Mouse (Mus musculus) CD4-positive, CD25-positive, alpha-beta regulatory T cell, adult 4 months (primary cell): Measurements from ENCODE around the gene Cmip. TPM values are rescaled to one million over a fixed set of nuclear protein-coding genes. Genes with fewer than 3 reads are reported as not detected.

Experiments
- ATAC-seq: one replicate; pipeline ENCODE4 v1.8.0; 2017
- polyA plus RNA-seq, 2 experiments: library from polyadenylated mRNA; unstranded; fragments of 100-300 nt; shearing (Covaris generic); gene quantifications; one replicate each; pipeline ENCODE4 v1.2.1; 2017

The Cmip gene
- polyA plus RNA-seq, 2 experiments from 2014 or later, result 28.6 to 31.0 TPM

DNA sequence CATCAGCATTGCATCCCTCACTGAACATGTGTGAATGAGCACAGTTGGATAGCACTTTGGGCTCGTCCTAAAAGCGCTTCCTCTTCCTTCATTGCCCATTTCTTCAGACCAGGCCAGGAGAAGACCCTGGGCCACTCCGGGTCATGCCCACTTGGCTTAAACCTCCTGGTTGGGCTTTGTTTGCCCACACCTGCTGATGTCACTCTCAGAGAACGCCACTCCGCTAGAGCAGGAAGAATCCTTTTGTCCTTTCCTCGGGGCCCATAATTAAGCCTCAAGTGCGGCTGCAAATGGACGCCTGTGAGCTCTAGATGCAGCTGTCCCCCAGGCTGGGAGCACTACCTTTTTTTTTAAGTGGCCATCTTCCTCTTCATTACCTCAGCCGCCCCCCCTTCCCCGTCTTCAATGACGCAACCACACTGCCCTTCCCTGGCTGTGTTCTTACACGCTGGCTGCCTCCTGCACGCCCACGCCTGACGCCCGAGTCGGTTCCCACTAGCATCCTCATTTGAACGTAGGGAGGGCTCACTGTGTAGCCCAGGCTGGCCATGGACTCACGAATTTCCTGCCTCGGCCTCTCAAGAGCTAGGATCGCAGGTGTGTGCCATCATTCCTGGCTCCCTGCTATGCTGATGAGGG is 171.8 kb downstream of the Cmip start:
- no peak for ATAC-seq

DNA sequence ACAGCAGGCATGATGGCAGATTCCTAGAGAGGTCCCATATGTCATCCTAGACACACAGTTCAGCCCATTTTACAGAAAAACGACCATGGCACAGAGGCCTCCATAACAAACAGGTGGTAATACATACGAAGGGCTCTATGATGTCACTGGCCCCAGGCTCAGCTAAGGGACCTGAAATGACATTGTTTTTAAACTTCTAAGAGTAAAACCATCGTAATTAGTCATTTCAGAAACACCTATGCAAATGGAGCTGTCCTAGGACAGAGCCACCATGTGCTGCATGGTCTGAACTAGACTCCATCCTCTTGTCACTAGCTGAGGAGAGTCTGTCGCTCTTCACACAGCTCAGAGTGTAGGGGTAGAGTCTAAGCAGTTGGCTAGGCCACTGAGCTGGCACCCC is 173.8 kb downstream of the Cmip start:
- no peak for ATAC-seq

DNA sequence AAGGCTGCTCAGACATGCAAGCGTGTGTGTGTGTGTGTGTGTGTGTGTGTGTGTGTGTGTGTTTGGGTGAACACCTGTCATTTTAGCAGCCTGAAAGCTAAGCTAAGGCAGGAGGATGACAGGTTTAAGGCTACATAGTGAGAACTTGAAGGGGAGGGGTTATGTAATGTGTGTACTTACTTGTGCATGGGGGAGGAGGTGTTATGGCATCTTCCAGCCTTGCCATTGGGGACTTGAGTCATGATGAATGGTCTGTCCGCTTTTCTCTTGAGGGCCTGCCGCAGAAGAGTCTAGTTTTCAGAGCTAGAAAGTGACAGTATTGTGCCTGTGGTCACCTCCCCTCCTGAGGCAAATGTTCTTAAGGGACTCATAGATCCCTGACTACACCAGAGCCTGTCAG is 174.7 kb downstream of the Cmip start:
- ATAC-seq, result no peak

DNA sequence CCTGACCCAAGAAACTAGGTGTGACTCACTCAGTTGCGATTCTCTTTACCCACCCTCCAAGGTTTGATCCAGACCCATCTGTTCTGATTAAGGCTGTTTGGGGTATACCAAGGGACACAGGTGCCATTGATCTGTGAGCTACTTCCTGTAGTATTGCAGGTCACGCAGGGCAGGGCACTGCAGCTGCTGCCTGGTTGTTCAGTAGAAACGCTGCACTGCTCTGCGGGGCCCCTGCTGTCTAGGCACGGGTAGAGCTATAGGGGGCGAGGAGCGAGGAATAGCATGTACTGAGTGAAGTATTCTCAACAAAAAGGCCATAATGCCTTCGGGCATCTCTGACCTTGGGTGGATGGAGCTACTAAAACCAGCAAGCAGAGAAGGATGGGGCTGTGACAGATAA is 175.2 kb downstream of the Cmip start:
- ATAC-seq, result no peak

DNA sequence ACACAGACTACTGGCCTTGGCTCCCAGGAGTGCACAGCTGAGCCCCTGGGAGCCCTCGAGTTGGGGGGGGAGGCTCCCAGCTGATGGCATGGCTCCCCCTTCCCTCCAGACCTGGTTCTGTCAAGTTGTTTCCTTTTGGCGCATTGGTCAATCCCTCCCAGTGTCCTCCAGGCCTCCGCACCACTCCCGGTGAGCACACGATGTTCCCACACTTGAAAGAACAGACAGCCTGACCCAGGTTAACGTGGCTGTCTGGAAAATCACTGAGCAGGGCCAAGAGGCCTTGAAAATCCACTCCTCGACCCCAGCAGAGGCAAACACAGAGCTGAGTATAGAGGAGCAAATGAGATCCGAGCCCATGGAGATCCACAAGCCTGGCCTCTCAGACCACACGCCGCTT is 177.1 kb downstream of the Cmip start:
- no peak for ATAC-seq

DNA sequence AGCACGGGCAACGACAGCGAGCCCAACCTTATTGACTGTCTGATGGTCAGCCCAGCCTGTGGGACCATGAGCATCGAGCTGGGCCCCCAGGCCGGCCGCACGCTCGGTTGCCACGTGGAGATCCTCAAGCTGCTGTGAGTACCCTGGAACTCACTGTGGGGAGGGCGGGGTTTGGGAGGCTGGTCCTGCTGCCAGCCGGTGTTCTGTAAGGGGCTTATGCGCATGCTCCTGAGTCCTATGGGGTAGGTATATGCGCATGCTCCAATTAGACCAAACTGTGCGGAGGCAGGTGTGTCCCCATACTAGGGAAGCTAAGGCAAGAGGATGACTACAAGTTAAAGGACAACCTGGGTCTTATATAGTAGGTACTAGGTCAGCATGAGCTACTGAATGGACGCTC is 179.9 kb downstream of the Cmip start:
- no peak for ATAC-seq

DNA sequence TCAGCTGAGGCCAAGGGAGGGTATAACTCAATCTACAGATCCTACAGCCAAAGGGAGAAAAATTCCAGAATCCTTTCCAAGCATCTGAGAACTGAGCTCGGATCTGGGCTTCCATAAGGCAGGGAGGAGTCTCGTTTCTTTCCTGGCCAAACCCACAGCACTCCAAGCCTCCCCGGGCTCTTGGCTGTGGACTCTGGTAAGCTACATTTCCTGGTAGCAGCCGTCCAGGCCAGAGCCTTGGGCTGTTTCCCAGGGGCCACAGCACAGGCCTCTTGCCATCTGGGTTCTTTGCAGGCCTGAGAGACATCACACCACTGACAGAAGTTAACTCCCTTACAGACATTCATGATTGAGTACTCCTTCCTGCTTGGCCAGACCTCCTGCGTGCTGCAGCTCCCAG is 180.8 kb downstream of the Cmip start:
- no peak for ATAC-seq

DNA sequence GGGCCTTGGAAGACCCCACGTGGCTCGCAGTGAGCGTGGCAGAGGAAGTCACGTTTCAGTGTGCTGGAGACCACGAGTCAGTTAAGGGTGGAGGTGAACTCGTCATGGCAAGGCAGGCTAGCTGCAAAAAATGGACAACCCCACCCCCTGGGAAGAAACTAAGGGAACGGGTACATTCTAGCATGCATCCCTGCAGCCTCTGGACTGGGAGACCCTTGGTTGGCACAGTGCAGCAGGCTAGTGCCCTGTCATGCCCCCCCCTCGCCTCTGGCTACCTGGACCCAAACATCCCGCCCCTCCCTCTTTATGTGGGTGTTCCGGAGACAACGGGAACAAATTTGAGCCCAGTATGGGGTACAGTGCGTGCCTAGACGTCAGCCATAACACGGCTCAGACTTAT is 183.5 kb downstream of the Cmip start:
- ATAC-seq, result no peak

DNA sequence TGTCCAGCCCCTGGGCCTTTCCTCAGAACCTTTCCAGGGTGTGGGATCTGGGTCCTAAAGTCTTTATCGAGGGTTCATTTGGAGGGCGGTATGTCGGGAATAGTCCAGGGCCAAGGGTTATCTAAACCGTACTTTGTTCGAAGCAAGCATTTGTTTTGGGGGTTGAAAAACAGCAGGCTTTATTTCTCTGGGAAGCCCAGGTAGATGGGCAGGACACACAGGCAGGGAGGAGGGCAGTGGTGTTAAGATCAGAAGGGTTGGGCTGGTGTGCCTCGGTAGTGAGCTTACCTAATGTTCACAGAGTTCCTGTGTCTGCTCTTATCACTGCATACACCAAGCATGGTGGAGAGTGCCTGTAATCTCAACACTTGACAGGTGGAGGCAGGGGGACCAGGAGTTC is 183.9 kb downstream of the Cmip start:
- ATAC-seq, result no peak

DNA sequence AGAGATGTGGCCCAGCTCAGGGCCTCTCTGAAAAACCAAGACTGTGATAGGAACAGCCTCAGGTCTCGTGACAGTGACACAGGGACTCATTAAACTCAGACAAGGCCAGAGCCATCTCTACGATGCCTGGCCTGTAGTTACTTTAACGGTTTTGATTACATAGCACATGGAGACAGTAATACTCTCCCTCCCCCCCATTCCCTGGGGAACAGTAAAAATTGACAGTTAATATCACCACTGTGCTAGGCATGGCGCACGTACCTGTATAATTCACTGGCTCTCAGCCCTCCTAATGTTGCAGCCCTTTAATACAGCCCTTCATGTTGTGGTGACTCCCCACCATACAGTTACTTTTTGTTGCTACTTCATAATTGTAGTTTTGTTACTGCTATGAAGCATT is 188.6 kb downstream of the Cmip start:
- no peak for ATAC-seq

DNA sequence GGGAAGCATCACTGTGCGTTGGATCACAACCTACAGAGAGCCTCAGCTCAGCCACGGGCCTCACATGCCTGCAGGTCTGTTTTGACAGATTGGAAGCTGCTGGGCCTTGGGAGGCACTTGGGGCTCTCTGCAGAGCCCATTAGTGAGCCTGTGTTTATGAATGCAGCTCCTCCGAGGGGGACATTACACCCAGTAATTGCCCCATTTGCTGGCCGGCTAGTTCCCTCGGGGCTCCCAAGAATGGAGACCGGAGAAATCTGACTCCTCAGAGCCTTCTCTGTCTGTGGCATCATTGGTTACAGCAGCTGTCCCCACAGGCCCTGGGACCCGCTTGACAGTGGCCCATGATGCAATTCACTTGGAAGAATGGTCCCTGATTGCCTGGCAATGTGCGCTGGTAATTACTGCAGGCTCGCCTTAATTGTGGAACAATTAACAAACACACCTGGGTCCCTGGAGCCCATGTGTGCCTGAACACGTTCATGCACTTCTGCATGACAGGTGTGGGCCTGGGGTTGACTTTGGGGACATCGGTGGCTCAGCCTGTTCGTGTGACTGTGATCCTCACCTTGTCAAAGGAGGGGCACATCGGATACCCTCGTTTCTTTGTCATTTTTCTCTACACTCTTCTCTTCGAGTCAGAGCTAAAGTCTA is 189.6 kb downstream of the Cmip start:
- no peak for ATAC-seq

DNA sequence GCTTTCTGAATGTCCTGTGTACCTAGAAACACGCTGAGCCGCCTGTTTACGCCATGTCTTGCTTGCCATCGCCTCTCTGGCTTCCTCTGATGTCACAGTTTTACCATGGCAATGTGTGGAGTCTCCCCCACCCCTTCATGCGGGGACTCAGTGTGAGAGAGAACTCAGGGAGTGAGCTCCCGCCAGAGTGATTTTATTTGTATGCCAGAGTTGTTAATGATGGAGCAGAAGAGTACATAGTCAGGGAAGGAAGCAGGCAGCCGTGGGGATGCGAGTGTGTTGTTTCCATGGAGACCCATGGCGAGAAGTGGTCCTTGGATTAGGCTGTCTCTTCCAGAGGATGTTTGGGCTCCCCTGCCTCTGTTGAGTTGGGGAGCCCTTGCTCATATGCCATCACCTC is 194.2 kb downstream of the Cmip start:
- no peak for ATAC-seq

DNA sequence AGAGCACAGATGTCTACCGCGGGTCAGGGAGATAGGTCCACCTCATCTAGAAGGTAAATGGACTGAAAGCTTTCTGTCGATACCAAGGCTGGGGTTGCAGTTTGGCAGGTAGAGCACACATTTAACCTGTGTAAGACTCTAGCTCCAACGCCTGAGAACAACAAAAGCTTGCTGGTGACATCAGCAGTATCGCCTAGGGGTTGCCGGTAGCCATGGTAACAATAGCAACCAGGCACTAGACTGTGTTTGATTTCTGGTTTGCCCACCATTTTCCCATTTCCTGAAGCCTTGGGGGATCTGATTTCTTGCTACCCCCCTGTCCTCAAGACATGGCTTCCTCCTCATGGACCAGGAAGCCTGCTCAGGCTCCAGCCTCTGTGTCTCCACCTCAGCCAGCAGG is 197.1 kb downstream of the Cmip start:
- no peak for ATAC-seq

DNA sequence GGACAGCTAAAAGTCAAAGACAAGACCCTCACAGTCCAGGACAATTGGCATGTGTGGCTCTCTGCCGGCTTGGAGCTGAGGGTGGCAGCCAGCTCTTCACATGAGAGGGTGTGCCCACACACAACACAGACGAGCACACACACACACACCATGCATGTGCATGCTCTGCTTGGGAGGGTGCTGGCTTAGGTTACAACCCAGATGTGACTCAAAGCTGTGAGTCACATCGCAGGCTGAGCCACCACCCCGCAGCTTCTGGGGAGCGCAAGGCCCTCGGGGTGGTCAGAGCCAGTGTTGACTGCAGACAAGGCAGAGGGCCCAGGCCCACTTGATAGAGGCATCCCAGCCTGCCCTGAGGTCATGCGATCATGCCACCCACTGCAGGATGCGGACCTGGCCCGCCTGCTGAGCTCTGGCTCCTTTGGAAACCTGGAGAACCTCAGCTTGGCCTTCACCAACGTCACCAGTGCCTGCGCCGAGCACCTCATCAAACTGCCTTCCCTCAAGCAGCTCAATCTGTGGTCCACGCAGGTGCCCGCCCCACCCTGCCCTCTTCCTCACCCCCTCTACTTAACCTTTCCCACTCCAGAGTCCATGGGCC is 197.8 kb downstream of the Cmip start:
- no peak for ATAC-seq

DNA sequence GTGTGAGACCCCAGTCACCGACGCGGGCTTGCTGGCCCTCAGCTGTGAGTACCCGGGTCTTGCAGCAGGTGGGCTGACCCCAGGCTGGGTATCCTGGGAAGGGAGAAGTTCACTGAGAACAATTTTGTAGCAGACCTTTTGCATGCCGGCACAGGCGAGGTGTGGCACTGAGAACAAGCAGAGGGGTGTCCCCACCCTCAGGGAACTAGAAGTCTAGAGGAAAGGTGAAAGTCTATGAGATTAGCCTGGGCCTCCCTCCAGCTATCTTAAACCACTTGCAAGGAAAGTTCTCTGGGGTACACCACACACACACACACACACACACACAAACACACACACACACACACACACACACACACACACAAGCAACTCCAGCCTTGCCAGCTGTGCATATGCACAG is 198.8 kb downstream of the Cmip start:
- ATAC-seq, result no peak

DNA sequence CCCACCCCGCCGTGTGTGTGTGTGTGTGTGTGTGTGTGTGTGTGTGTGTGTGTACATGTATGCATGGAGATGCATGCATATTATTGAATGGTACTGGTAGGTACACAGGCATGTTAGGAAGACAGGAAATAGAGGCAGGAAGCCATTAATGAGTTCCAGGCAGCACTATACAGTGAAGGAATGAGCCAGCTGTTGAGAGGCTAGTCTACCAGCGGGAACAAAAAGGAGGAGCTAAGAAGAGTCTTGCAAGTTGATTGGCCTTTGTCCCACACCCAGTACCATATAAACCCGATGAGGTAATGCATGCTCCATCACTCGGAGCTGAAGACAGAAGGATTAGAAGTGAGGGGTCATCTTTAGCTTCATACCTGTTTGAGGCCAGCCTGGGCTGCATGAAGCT is 201.6 kb downstream of the Cmip start:
- no peak for ATAC-seq

DNA sequence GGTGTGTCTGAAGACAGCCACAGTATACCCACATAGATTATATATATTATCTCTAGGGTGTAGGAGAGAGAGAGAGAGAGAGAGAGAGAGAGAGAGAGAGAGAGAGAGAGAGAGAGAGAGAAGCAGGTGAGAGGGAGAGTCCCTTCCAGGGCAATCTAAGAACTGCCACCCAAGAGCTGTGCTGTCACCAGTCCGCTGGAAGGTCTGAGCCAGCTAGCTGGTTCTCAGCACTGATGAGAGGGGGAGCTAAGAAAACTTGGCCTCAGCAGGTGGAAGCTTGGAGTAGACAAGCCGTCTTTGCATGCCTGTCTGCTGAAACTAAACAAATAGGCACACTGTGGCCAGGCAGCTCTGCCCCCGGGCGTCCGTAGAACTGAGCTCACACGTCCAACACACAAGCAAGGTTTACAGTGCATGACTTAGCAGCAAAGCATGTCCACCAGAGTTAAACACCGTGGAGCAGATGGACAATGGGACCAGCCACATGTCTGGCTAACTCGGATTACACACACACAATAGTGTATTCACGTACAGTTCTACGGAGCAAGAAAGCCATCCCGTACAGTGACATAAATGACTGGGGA is 205.9 kb downstream of the Cmip start:
- no peak for ATAC-seq

DNA sequence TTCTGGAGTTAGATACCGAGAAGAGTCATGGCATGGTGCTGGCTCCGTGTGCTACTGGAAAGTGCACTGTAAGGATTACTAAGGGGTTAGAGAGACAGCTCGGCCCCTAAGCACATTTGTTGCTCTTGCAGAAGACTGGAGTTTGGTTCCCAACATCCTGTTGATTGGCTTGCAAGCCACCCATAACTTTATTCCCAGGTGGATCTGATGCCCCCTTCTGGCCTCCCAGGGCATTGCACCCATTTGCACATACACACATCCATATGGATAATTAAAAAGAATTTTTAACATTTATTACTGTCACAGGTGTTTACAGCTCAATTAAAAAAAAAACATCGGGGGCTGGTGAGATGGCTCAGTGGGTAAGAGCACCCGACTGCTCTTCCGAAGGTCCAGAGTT is 207.7 kb downstream of the Cmip start:
- ATAC-seq, result no peak

DNA sequence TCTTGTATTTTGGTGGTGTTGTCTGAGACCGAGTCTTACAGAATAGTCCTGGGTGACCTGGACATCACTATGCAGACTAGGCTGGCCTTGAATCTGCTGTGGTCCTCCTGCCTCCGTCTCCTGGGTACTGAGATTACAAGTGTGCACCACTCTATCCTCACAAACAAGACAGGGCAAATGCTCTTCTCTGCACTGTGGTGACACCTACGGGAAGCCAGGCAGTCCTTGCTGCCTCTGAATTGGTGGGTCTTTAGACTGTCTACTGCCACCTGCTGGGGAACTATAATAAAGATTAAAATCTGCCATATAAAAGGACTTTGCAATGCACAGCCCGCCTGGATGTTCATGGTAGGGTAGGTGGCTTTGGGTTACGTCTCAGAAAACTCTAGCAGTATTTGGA is 208.4 kb downstream of the Cmip start:
- ATAC-seq, result peak; percentile 90

DNA sequence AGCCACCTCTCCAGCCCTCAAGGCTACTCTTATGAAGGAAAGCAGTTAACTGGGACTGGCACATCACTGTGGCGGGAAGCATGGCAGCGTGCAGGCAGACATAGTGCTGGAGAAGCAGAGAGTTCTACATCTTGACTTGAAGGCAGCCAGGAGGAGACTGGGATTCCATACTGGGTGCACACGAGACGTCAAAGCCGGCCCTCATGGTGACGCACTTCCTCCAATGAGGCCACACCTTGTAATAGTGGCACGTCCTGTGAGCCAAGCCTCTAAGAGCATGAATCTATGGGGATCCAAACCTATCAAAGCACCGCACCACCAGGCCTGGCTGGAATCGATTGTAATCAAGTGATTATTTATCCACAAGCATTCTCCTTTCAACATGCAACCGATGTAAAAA is 210.6 kb downstream of the Cmip start:
- no peak for ATAC-seq

DNA sequence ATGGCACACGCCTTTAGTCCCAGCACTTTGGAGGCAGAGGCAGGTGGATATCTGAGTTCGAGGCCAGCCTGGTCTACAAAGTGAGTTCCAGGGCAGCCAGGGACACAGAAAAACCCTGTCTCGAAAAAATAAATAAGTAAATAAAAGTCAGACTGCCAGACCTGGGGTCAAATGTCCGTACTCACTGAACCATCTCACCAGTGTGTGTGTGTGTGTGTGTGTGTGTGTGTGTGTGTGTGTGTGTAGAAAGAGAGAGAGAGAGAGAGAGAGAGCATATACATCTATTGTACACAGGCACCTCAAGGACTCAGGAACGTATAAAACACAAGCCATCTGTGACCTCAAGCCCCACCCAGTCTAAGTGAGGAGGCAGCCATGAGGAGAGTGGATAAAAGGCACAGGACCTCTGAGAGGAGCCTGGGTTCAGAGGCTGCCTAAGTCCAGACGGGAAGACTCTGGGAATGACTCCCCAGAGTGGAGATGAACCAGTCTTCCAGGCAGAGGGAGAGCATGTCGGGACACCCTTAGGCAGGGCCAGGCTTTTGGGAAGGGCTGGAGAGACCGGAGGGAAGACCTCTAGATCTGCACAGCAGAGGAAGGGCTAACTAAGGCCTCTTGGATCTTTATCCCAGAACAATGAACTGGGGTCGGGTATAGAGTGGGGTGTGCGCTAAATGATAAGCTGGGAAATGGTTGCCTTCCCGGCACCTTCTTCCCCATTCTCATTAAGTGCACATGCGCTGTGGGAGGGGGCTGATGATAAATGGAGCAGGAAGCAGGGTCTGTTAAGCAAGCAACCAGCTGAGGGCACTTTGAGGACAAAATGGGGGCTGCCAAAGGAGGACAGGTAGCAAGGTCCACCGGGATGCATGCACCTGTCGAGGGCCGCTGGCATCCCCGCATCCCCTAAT is 212.8 kb downstream of the Cmip start:
- no peak for ATAC-seq

DNA sequence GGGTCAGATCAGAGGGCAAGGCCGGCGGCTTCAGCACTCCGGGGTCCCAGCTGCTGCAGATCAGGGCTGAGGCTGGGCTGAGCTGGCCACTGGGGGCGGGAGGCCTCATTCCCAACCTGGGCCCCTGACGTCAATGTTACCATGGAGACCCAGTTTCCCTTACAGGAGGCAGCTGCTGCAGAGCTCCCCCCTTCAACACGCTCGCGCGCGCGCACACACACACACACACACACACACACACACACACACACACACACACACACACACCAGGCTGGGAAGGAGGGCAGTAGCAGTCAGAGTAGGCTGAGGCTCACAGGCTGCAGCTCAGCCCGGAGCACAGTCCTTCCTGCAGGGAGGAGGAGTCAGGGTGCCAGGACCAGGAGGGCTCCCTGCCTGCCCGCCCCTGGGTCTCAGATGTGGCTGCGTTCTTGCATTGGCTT is 213.5 kb downstream of the Cmip start:
- no peak for ATAC-seq

DNA sequence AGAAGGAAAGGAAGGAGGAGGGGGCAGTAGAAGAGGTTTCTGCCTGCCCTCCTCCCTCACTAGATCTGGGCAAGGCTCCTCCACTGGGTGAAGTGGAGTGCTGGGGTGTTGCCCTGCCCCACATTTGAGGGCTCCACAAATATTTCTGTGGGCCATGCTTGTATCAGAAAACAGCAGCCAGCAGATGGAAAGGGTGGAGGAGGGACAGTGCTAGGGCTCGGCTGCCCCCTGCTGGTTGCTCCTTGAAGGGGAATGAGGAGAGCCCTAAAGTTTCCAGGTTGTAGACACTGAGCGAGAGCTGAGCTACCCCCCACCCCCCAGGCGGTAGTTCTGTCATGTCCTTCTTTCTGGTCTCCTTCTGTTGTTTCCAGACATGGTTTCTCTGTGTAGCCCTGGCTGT is 214.3 kb downstream of the Cmip start:
- peak; percentile 60 for ATAC-seq
